Mouse (Mus musculus): ENCODE results near the gene Wnt7a.

DNA sequence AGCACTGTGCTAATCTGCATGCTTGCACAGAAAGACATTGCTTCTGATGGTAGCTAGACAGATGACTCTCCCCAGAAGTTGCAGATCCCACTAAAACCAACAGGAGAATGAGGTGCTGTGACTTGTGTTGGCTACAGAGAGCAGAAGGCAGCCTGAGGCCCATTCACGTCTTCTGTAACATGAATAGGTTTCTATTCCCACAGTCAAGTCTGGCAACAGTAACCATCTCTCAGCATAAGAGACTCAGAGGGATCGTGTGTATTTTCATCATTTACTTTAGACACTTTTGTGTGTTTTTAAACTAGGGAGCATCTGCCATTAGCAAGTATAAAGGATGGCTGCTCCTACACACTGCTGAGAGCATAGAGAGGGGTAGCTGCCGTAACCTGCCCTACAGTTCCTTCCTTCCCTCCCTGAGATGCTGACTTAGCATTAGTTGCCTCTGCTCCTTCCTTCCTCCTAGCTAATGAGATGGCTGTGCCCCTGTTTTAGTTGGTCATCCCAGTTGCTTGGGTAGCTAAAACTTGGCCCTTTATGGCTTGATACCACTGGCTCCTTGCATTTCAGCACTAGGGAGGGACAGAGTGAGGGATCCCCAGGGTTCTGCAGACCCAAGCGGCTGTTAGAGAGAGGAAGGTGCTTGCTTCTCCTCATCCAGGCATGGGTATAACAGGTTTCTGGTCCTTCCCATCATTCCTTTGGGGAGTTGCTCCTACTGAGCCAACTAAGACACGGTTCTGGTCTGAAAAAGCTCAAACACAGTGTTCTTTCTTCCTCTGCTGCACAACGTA lies 52.1 kb downstream of the Wnt7a start:
- no peak for TF ChIP-seq CTCF (conservative IDR thresholded peaks at IDR 0.05; ENCODE audit: low read length)
- TF ChIP-seq POU5F1 (IDR thresholded peaks at IDR 0.05; ENCODE audit: borderline replicate concordance, low read length): no peak
- no peak for TF ChIP-seq NANOG (IDR thresholded peaks at IDR 0.05; ENCODE audit: borderline replicate concordance, low read length)
